Mouse (Mus musculus): Measurements from ENCODE around the gene Tbc1d24.

Gene Tbc1d24

DNA sequence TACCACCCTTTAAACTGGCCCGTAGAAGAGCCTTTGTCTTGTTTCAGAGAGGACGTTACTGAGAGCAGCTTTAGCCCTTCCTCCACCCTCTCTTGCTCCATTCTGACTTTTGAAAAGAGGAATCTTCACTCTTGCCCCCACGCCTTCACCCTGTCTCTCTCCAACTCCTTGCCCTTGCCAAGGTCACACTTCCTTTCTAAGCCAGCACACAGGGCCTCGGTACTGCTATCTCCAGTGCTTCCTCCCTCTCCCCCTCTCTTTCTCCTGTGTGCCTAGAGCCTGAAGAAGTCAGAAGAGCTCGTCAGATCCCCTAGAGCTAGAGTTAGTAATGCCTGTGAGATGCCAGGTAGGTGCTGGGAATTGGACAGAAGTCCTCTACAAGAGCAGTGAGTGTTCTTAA, 34.6 kb downstream of the Tbc1d24 start:
- DNase-seq, result no peak

- DNase-seq, result no peak
These were observed 35.2 kb downstream of the Tbc1d24 start for GRCm38 (mm10) chr17:24170125-24170524.

GRCm38 (mm10) chr17:24169317-24170065, 35.9 kb downstream of the Tbc1d24 start, which contains the start of gene Atp6v0c:
TSS of gene Atp6v0c (minus strand) at chr17:24169702.
- peak; percentile 95 to 97 for DNase-seq

DNA sequence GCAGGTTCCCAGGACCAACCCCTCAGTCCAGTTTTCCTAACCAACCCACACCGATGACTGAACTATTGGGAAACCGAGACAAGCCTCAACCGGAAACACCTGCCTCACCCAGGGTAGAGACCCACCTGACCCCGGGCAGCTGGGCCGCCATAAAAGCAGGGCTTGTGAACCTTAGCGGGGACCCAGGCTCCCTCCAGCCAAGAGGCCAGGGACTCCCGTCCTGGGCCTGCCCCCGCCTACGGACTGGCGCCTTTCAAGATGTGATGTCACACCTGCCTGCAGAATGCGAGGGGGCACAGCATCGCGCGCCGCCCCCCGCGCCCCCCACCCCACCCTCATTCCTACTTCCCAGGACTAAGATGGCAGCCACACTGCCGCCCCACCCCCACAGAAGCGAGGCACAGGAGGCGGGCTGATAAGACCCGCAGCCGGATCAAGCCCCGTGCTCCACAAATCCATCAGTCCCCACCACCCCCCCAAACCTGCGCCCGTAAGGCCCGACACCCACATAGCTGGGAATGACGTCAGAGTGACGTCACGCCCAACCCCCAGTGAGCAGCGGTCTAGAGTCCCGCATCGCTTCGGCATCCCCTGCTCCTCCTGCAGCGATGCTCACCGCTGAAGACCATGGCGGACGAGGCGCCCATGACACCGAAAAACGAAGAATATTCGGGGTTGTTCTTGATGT, 36.6 kb downstream of the Tbc1d24 start:
- DNase-seq, result peak; percentile 84 to 86

- DNase-seq, result peak in 1 of 2 experiments; percentile 17
These were observed 37.4 kb downstream of the Tbc1d24 start for GRCm38 (mm10) chr17:24167891-24168505.

GRCm38 (mm10) chr17:24167120-24167519, 38.2 kb downstream of the Tbc1d24 start:
- no peak for DNase-seq

GRCm38 (mm10) chr17:24164566-24165259, 40.6 kb downstream of the Tbc1d24 start:
- peak; percentile 22 to 25 for DNase-seq

DNA sequence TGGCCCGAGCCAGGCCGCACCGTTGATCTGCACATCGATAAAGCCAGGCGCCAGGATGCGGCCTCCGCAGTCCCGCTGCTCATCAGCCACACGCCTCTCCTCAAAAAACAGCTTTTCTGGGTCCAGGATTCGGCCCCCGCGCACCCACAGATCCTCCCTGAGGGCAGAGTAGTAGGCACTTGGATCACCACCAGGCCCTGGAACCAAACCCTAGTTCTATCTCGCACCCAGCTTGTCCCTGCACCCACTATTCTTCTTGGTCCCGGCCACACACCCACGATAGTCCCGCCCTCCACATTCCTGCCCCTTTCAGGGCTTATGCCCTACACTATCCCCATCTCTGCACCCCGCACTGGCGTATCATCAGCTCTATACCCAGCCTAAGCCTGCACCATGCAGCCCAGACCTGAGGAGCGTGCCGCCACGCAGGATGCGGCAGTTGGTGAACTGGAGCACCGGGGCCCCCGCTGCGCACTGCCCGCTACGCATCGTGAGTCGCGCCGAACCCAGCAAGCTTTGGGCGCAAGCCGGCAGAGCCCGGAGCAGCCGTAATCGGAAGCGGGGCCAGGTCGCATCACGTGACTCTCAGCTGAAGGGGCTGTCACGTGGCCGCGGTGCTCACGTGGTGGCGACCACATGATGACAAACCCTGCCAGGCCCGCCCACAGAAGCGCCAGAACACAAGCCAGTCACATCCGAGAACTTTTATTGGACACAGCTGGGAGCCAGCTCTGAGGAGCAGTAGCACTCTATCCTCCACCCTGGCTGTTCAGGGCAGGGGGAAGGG, 42.0 kb downstream of the Tbc1d24 start, which contains the start of gene Amdhd2:
TSS of gene Amdhd2 (minus strand) at position 591 of the 787 bp plus-strand sequence.
- peak; percentile 96 to 97 for DNase-seq

DNA sequence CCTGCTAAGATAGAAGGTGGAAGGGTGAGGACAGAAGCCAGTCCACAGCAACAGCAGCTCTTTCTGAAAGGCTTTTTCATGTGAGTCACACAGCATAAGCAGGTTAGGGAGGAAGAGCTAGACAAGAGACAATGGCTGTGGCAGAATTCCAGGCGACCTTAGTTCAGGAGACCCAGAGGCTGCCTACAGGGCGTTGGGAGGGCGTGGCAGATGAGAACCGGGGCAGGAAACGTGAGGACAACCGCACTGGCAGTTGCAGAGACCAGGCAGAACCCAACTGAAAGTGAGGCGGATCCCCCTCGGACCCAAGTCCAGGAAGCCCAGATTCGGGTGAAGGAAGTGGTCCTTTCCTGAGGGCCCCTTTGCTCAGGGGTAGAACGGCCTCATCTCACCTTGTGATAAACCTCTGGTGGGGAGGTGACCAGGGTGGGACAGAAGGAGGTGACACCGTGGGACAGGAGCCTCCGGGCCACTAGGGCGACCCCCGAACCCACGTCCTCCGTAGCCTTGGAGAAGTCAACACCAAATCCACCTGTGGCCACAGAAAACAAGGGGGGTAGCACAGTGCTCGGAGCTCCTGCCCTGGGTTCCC, 42.7 kb downstream of the Tbc1d24 start:
- peak; percentile 24 to 27 for DNase-seq

GRCm38 (mm10) chr17:24161466-24161865, 43.9 kb downstream of the Tbc1d24 start:
- DNase-seq, result no peak

DNA sequence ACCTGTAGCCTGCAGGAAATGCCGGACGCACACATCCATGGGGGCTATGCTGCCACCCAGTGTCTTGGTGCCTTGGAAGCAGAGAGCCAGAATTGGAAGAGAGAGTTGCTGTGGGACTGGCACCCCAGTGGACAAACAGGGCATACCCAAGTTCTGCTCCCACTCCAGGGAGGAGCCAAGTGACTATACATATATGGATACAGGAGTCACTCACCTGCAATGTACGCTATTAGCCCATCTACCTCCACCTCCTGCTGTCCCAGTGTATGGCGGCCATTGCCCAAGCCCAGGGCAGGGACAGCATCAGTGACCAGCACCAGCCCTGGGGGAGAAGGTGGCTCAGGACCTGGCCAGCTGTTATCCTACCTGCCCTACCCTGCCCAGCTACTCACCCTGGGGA, 47.8 kb downstream of the Tbc1d24 start:
- no peak for DNase-seq

DNA sequence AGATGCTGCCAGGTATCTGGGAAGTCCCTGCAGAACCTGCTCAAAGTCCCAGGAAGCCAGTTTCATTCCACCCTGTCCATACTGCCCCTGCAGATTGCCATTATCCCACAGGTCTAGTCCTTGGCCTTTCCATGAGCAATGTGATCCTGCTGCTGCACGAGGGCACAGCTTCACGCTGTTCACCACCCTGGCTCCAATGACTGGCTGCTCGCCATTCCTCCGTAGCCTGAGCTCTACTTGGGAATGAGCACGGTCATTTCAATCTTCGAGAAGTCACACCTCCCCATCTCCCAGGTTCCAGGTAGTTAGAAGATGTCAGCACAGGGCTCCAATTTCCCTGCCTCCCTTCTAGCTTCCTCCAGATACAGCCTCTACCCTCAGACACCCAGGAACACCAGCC, 48.2 kb downstream of the Tbc1d24 start:
- no peak for DNase-seq

- DNase-seq, result no peak
These were observed 49.0 kb downstream of the Tbc1d24 start for GRCm38 (mm10) chr17:24156394-24156793.

DNA sequence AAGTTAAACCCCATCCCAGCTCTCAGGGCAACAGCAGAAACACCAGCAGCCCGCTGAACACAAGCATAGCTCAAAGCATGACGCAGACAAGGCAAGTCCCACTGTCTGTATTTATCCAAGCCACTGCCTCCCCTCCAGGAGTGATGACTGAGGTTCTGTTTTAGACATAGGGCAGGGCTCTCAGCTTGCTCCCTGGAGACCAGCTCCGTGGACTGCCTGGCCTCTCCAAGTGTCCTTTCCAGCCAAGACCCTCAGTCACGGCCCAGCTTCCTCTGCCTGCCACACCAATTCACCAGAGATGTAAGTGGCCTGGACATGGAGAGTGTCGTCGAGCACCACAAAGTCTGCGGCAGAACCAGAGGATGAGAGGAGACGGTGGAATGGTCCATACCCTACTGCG, 49.6 kb downstream of the Tbc1d24 start:
- no peak for DNase-seq

- DNase-seq, result no peak
These were observed 50.9 kb downstream of the Tbc1d24 start for GRCm38 (mm10) chr17:24154463-24154862.

DNA sequence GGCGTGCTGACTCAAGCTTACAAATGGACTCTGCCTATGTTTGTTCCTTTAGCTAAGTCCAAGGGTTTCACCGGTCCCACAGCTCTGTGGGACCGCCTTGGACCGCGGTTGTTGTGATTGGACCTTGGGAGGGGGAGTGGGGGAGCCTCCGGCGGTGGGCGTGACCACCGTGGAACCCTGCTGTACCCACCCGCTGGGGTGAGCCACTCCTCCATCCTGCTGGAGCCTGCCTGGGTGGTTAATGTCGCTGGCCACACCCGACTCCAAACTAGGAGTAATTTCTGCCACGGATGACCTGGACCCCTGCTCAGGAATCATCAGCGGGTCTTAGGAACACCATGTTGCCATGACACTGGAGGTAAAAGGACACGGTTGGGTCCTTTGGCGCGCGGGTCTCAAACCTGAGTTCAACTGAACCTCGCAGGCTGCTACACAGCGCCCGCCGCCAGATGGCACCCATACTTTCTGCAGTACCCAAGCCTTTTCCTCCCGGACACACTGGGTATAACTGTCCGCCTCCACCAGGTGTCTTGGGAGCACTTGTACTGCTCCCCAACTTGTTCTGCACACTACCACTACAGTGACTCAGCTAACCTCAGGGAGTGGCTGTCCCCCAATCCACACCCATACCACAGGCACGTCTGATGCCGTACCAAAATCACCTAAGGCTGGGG, 53.3 kb downstream of the Tbc1d24 start:
- peak; percentile 83 to 85 for DNase-seq

DNA sequence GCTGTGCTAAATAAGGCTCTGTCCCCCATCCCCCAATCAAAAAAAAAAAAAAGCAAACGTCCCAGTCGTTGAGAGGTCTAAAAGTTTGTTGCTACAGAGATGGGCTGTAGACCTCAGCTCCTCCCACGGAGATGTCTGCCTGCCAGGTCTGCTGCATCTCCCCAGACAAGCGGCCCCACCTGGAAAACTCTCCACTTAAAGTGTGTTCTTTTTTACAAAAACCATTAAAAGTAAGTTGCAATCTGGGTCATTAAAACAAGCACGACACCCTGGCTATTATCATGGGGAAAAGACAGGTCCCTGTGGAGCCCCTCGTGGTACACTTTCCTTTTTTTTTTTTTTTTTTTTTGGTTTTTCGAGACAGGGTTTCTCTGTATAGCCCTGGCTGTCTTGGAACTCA, 54.0 kb downstream of the Tbc1d24 start:
- DNase-seq, result no peak

DNA sequence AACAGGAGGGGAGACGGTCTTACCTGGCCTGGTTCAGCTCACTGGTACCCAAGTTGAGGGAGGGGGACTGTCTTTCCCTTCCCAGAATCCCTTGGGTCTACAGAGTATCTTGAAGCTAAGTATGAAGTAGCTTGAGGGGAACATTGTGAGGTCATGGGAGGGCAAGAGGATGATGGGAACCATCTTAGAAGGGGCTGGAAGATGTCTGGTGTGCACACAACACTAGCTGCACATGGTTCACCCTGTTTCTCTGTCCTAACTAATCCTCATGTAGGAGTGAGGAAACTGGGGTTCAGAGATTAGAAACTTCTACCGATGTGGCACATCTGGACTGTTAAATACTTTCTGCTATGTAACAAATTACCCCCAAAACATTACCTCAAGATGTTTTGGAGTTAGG, 54.5 kb downstream of the Tbc1d24 start, which contains the start of gene Pdpk1:
TSS of gene Pdpk1 (minus strand) at position 101 of the 400 bp plus-strand sequence.
- DNase-seq, result no peak

- DNase-seq, result no peak
These were observed 55.9 kb downstream of the Tbc1d24 start for GRCm38 (mm10) chr17:24149421-24149820.

DNA sequence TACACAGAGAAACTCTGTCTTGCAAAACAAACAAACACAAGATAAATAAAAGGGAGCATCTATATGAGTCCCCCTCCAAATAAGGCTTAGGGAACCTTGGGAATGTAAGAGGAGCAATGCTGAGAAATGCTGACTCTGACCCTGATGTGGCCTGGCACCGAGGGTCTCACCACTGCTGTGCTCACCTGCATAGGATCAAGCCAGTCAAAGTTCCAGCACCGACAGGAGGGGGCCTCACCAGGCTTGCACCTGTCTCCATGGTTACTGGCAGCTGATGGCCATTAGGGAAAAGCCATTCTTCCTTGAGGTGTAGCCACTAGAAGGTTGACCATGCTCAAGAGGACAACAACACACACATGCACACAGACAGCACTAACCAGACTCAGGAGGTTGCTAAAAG, 62.5 kb downstream of the Tbc1d24 start:
- no peak for DNase-seq

- peak; percentile 95 for DNase-seq
These were observed 63.9 kb downstream of the Tbc1d24 start for GRCm38 (mm10) chr17:24141425-24141920.
